Mouse (Mus musculus) right cerebral cortex, postnatal 14 days (tissue): ENCODE measurements around the gene Bola3.

Experiments
- DNase-seq: peaks from one replicate; pipeline ENCODE4 v3.0.0; 2022

The Bola3 gene

GRCm38 (mm10) chr6:83396711-83397110 lies 47.8 kb downstream of the Bola3 start:
- no peak for DNase-seq

- no peak for DNase-seq
These were observed 48.8 kb downstream of the Bola3 start for GRCm38 (mm10) chr6:83397728-83398127.

DNA sequence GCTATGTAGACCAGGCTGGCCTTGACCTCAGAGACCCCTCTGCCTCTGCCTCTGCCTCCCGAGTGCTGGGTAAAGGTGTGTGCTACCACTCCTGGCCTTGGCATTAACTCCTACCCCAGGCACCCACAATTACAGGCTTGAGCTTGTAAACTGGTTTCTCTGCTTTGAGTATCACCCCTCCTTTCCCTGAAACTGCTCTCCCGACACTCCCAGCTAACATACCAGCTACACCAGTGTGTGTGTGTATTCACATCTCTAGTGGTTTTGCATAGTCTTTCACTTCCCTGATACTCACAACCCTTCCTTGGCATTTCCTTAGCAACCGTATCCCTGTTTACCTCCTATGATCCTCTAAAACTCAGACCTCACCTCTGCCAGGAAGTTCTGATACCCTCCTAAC lies 50.8 kb downstream of the Bola3 start:
- DNase-seq = no peak

DNA sequence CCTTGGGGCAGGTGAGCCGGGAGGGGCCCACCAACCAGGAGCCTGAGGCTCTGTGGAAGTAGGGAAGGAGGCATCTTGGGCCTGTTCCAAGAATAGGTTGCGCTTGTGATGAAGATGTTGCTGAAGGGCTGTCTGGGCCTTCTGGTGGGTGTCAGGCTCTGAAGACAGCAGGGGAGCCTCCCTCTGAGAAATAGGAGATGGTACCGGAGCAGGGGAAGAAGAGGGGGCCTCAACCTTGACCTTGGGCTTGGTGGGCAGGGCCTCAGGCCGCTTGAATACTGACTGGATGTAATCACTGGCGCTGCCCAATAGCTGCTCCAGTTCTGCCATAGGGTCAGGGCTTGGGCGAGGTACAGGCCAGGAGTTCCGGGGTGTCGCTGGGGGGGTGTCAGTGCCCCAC lies 54.5 kb downstream of the Bola3 start:
- no peak for DNase-seq

DNA sequence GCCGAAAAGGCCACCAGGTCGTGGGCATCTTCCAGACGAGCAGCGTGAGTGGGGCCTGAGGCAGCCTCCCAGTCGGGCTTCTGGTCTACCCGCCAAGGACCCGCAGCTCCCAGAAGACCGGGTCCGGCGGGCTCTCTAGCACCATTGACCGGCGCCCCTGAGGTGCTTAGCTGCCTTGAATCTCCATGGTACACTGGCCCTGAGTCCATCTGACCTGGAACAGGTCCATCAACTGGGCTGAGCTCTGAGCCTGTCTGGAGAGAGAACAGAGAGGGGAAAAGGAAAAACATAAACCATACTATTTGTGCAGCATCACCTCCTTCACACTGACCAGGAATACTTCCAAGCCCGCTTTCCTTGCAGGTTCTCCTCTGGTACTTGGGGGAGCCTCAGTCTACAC lies 55.6 kb downstream of the Bola3 start:
- no peak for DNase-seq

GRCm38 (mm10) chr6:83405511-83406064 lies 56.6 kb downstream of the Bola3 start:
- DNase-seq = no peak

DNA sequence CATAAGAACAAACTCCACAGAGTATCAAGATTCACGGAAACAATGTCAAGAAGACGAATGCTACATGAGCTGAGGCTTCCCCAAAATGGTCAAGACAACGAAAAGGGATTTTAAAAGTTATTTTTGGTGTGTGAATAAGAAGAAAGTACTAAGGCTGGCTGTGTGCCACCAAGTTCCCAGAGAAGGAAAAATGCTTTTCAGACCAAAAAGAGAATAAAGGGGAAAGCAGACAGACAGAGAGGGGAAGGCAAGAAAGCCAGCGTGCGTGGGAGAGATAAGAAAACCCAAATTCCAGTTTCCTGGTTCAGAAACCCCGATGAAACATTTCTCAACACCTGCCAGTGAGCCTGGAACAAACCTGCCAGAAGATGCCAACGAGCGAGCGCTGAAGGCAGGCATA lies 59.6 kb downstream of the Bola3 start:
- DNase-seq = peak; percentile 34
